Mouse (Mus musculus): ENCODE data around the gene Apof. TPM values are rescaled to one million over a fixed set of nuclear protein-coding genes. Genes with fewer than 3 reads are reported as not detected.
A peak's percentile ranks its signal among the peaks of the same experiment; 100 is the strongest.

The Apof gene
- total and polyA plus RNA-seq, 3 experiments, result not detected

GRCm38 (mm10) chr10:128270287-128270841 is 1.9 kb downstream of the Apof start, which contains the start of gene Stat2:
TSS of gene Stat2 (plus strand) at chr10:128270559.
- Histone ChIP-seq H3K27ac (ENCODE audit: control insufficient read depth, low read depth, low read length) (peak within 1 kb of the TSS; percentile 32; the same call in 1 of the 2 replicates), H3K9ac (ENCODE audit: control insufficient read depth, low read depth, low read length, poor library complexity, severe bottlenecking) (peak within 1 kb of the TSS; percentile 70), H3K4me3 (ENCODE audit: control insufficient read depth in 1 of 2, insufficient read depth in 1 of 2, low read depth in 2 of 2, low read length in 2 of 2) (peak within 1 kb of the TSS; percentile 72 to 92), H3K4me1 (ENCODE audit: control insufficient read depth in 1 of 2, insufficient read depth in 2 of 2, low read length in 2 of 2) (peaks cover 0 to 4% of the 10 kb centered on the region in 2 experiments; a peak in 2 of 4 replicates), H3K27me3 (ENCODE audit: control insufficient read depth in 1 of 2, insufficient read depth in 2 of 2, low read length in 2 of 2) (no peaks in the 10 kb centered on the region), H3K79me2 (ENCODE audit: control insufficient read depth, insufficient read depth, low read length, poor library complexity) (no peaks in the 10 kb centered on the region; the same call in 1 of the 2 replicates), H3K36me3 (ENCODE audit: control insufficient read depth in 1 of 2, insufficient read depth in 2 of 2, low read length in 2 of 2) (no peaks in the 10 kb centered on the region; a peak in 2 of 4 replicates), H3K9me3 (replicated peaks; ENCODE audit: insufficient read depth, low read length) (no peaks in the 10 kb centered on the region)
- peak; percentile 98 for DNase-seq (ENCODE audit: low read depth, low spot score)
- TF ChIP-seq CTCF (IDR thresholded peaks at IDR 0.05 in 2 of 3, conservative IDR thresholded peaks at IDR 0.05 in 1 of 3; ENCODE audit: control insufficient read depth in 1 of 3, insufficient read depth in 1 of 3, low read depth in 2 of 3, low read length in 3 of 3, poor library complexity in 1 of 3, severe bottlenecking in 1 of 3), result no peak
- peak; percentile 81 for TF ChIP-seq SIN3A (IDR thresholded peaks at IDR 0.05; ENCODE audit: low read length)
- no peak for TF ChIP-seq POLR2AphosphoS5 (IDR thresholded peaks at IDR 0.05; ENCODE audit: borderline replicate concordance, low read depth, low read length)
- no peak for TF ChIP-seq ZC3H11A (IDR thresholded peaks at IDR 0.05; ENCODE audit: low read depth, low read length)
- peak; percentile 38; the same call in 1 of the 2 replicates for TF ChIP-seq TCF12 (IDR thresholded peaks at IDR 0.05; ENCODE audit: low read depth, low read length)
- TF ChIP-seq MYC (IDR thresholded peaks at IDR 0.05; ENCODE audit: low read depth, low read length), result no peak
- TF ChIP-seq EP300 (IDR thresholded peaks at IDR 0.05; ENCODE audit: low read depth in 1 of 2, low read length in 2 of 2), result no peak
- peak; percentile 52; the same call in 1 of the 2 replicates for TF ChIP-seq MXI1 (IDR thresholded peaks at IDR 0.05; ENCODE audit: low read depth, low read length)
- TF ChIP-seq TAL1 (IDR thresholded peaks at IDR 0.05; ENCODE audit: low read length), result no peak
- no peak for TF ChIP-seq GABPA (IDR thresholded peaks at IDR 0.05; ENCODE audit: low read depth, low read length)
- no peak for TF ChIP-seq RAD21 (IDR thresholded peaks at IDR 0.05; ENCODE audit: low read depth, low read length)
- peak; percentile 93; the same call in 1 of the 2 replicates for TF ChIP-seq UBTF (IDR thresholded peaks at IDR 0.05; ENCODE audit: borderline replicate concordance, insufficient read depth, low read depth, low read length)
- peak; percentile 91 for TF ChIP-seq NELFE (IDR thresholded peaks at IDR 0.05; ENCODE audit: low read depth, low read length)
- TF ChIP-seq CHD2 (IDR thresholded peaks at IDR 0.05; ENCODE audit: low read length), result no peak
- TF ChIP-seq TBP (IDR thresholded peaks at IDR 0.05; ENCODE audit: low read depth, low read length), result peak; percentile 44; the same call in 1 of the 2 replicates
- TF ChIP-seq POLR2AphosphoS2 (IDR thresholded peaks at IDR 0.05; ENCODE audit: low read length), result peak; percentile 87; the same call in 1 of the 2 replicates
- no peak for TF ChIP-seq MEF2A (IDR thresholded peaks at IDR 0.05; ENCODE audit: extremely low read depth, insufficient replicate concordance, low read depth, low read length, poor library complexity, severe bottlenecking)
- 0 out of 2 replicates have a peak, but pooled peaks have one; percentile 41 for TF ChIP-seq MAZ (IDR thresholded peaks at IDR 0.05; ENCODE audit: low read depth, low read length)
- no peak for TF ChIP-seq ETS1 (IDR thresholded peaks at IDR 0.05; ENCODE audit: low read depth, low read length)
- no peak for TF ChIP-seq USF2 (IDR thresholded peaks at IDR 0.05; ENCODE audit: borderline replicate concordance in 1 of 2, insufficient read depth in 1 of 2, low read depth in 1 of 2, low read length in 2 of 2)
- 0 out of 2 replicates have a peak, but pooled peaks have one; percentile 3 for TF ChIP-seq RCOR1 (IDR thresholded peaks at IDR 0.05; ENCODE audit: low read depth, low read length)
- no peak; the same call in 1 of the 2 replicates for TF ChIP-seq KAT2A (conservative IDR thresholded peaks at IDR 0.05; ENCODE audit: low read depth, low read length)
- TF ChIP-seq POLR2A (IDR thresholded peaks at IDR 0.05; ENCODE audit: control insufficient read depth in 1 of 2, insufficient read depth in 1 of 2, low read depth in 1 of 2, low read length in 2 of 2, poor library complexity in 1 of 2), result peak in 1 of 2 experiments; percentile 89; a peak in 2 of 4 replicates
- TF ChIP-seq CHD1 (IDR thresholded peaks at IDR 0.05; ENCODE audit: low read depth, low read length), result 0 out of 2 replicates have a peak, but pooled peaks have one; percentile 60
- TF ChIP-seq NRF1 (IDR thresholded peaks at IDR 0.05; ENCODE audit: insufficient read depth, low read depth, low read length, poor library complexity, severe bottlenecking), result 0 out of 2 replicates have a peak, but pooled peaks have one; percentile 5
- peak; percentile 64; the same call in 1 of the 2 replicates for TF ChIP-seq ELF1 (IDR thresholded peaks at IDR 0.05; ENCODE audit: low read depth, low read length)
- TF ChIP-seq MAX (IDR thresholded peaks at IDR 0.05; ENCODE audit: low read length), result no peak
- TF ChIP-seq E2F4 (IDR thresholded peaks at IDR 0.05; ENCODE audit: borderline replicate concordance, low read depth, low read length), result no peak
- no peak for TF ChIP-seq JUND (IDR thresholded peaks at IDR 0.05; ENCODE audit: low read depth, low read length)
- no peak for TF ChIP-seq GATA1 (IDR thresholded peaks at IDR 0.05; ENCODE audit: low read depth, low read length)
- TF ChIP-seq HCFC1 (IDR thresholded peaks at IDR 0.05; ENCODE audit: low read depth, low read length), result peak; percentile 56
- no peak for TF ChIP-seq MYB (IDR thresholded peaks at IDR 0.05; ENCODE audit: low read depth, low read length)
- TF ChIP-seq ZMIZ1 (IDR thresholded peaks at IDR 0.05; ENCODE audit: low read depth, low read length), result peak; percentile 76
- no peak; the same call in 1 of the 2 replicates for TF ChIP-seq USF1 (IDR thresholded peaks at IDR 0.05; ENCODE audit: low read depth, low read length)
- TF ChIP-seq ZKSCAN1 (IDR thresholded peaks at IDR 0.05; ENCODE audit: low read depth, low read length), result no peak
- TF ChIP-seq SMC3 (IDR thresholded peaks at IDR 0.05; ENCODE audit: low read depth, low read length), result no peak; the same call in 1 of the 2 replicates

Data from MEL (cell line).